Mouse (Mus musculus) c-Kit-positive CD71-positive TER-119-positive erythroid progenitor cells, embryonic 14.5 days (primary cell): ENCODE measurements around the gene Usp17le.
"Not testable (repeated sequence)": the region's sequence is repeated elsewhere in the genome, so short reads cannot be mapped to it uniquely, and the experiment has no call there.

Experiments used
- DNase-seq: peaks from one replicate; pipeline ENCODE4 v3.0.0-alpha.2; 2013; ENCODE audit warnings: low spot score

Gene Usp17le

GRCm38 (mm10) chr7:104777370-104777769 is at the start of gene Usp17le:
Usp17le (minus strand) TSS chr7:104777470.
- DNase-seq = not testable (repeated sequence)

- DNase-seq = not testable (repeated sequence)
Observed at GRCm38 (mm10) chr7:104810335-104810734, 33.1 kb upstream of the Usp17le start.

GRCm38 (mm10) chr7:104790796-104791195 is 13.5 kb upstream of the Usp17le start:
- no peak for DNase-seq
